Mouse (Mus musculus) bone marrow macrophage, adult 2 months (primary cell): ENCODE results near the gene Smarcc1.

Experiments used
- CTCF ChIP-seq: IDR thresholded peaks from 2 replicates; pipeline ENCODE4 v1.5.1; 2012; ENCODE audit warnings: low read depth, mild to moderate bottlenecking, low read length, moderate library complexity
- POLR2A ChIP-seq: IDR thresholded peaks from 2 replicates; pipeline ENCODE4 v1.6.1; 2012; ENCODE audit warnings: mild to moderate bottlenecking, low read depth, low read length, borderline replicate concordance

DNA sequence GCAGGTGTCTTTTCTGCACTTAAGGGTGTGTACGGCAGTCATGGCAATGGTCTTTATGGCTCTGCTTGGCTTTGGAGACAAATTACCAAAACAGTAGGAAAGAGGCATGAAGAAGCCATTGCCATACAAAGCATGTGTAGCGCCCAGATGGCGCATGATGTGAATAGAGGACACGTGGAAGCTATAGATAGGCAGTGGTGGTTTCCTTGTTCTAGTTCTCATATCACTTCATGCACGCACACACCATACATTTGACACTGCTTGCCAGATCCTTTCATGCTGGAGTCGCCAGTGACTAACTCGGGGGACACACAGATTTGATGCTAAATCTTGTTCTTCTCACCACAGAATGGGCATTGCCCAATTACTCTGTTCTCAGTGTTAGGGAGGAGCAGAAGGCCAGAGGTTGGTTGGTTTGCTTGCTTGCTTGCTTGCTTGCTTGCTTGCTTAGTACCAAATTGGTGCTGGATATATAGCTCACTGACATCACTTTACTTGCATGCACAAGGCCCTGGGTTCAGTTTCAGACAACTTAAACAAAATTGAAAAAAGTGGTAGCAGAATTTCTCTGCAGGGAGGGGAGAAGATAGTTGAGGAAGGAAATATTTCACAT is 125.8 kb downstream of the Smarcc1 start, which contains the start of gene Cspg5:
- TF ChIP-seq POLR2A (no peak), CTCF (no peak)
